Mouse (Mus musculus) lung, embryonic 16.5 days (tissue): Measurements from ENCODE around the gene Aox3. TPM values are rescaled to one million over a fixed set of nuclear protein-coding genes. Genes with fewer than 3 reads are reported as not detected.

Experiments
- ATAC-seq: fragments of 200-750 bp; cut with Nextera tagmentation; 2 replicates; pipeline ENCODE4 v1.8.0; 2017; ENCODE audit warnings: low read depth, mild to moderate bottlenecking, moderate library complexity
- H3K27ac ChIP-seq: fragments of 300-500 bp; sonication (generic); 2 replicates; pipeline ENCODE4 v1.5.1; 2014; ENCODE audit warnings: mild to moderate bottlenecking, control low read depth, low read length
- H3K27me3 ChIP-seq: fragments of 300-500 bp; sonication (generic); 2 replicates; pipeline ENCODE4 v1.6.1; 2014; ENCODE audit warnings: low read depth, low read length, mixed read lengths; ENCODE audit not compliant: control insufficient read depth, insufficient read depth
- H3K36me3 ChIP-seq: fragments of 300-500 bp; sonication (generic); 2 replicates; pipeline ENCODE4 v1.6.1; 2014; ENCODE audit warnings: low read length; ENCODE audit not compliant: control insufficient read depth, insufficient read depth
- H3K4me1 ChIP-seq: fragments of 300-500 bp; sonication (generic); replicated peaks from 2 replicates; pipeline ENCODE4 v1.6.1; 2014; ENCODE audit warnings: low read length, mixed read lengths; ENCODE audit not compliant: control insufficient read depth, insufficient read depth
- H3K4me2 ChIP-seq: fragments of 300-500 bp; sonication (generic); 2 replicates; pipeline ENCODE4 v1.6.1; 2014; ENCODE audit warnings: low read depth, low read length, control low read depth
- H3K4me3 ChIP-seq: fragments of 300-500 bp; sonication (generic); 2 replicates; pipeline ENCODE4 v1.5.1; 2014; ENCODE audit warnings: mild to moderate bottlenecking, low read length, control low read depth
- H3K9ac ChIP-seq: fragments of 300-500 bp; sonication (generic); 2 replicates; pipeline ENCODE4 v1.6.1; 2014; ENCODE audit warnings: low read length, control low read depth
- H3K9me3 ChIP-seq: fragments of 300-500 bp; sonication (generic); 2 replicates; pipeline ENCODE4 v1.6.1; 2016; ENCODE audit warnings: low read length; ENCODE audit not compliant: control insufficient read depth
- WGBS: fragments of 180-500 bp; shearing (Covaris S2); extraction: QIAGEN DNeasy Blood & Tissue Kit; methylation state at CpG from one replicate; pipeline ENCODE4 v1.1.7; 2014; 5-methylcytosine and 5-hydroxymethylcytosine counted together
- polyA plus RNA-seq: library from polyadenylated mRNA; unstranded; fragments of >200 nt; fragmentation: Nextera tagmentation; extraction: Ambion mirVana; gene quantifications from 2 replicates; pipeline ENCODE4 v1.2.1, GENCODE M21; 2015

The Aox3 gene
- polyA plus RNA-seq, 1 experiment from 2014 or later: 2.7 TPM

DNA sequence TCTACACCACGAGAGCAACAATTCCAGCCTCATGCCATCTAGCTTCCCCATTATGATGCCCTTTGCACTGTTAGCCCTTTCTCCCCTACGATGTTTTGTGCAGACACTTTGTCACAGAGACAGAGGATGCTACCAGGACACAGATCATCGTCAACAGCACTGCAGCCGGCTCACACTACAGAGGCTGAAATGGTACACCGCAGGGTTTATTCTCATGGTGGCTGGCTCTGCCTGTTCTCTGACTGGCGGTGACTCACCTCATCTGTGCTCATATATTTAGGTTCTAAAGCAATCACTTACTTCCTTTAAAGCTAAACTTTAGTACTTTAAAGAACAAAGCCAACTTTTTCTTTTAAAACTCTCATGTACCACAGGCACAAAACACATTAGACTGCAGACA lies 34.8 kb downstream of the Aox3 start:
- Histone ChIP-seq H3K9me3 (no peaks in the 10 kb centered on the region), H3K9ac (no peak overlapping the region), H3K4me3 (no peak overlapping the region), H3K4me1 (0 out of 2 replicates have a peak, but pooled peaks cover 2% of the 10 kb centered on the region), H3K36me3 (no peaks in the 10 kb centered on the region), H3K27ac (no peak overlapping the region), H3K4me2 (no peak overlapping the region), H3K27me3 (no peaks in the 10 kb centered on the region; the same call in 1 of the 2 replicates)
- WGBS: 62% methylated on average over 6 of the region's 6 CpGs
- no peak for ATAC-seq

GRCm38 (mm10) chr1:58152247-58152646 lies 39.3 kb downstream of the Aox3 start:
- no peak for ATAC-seq
- no peak overlapping the region for H3K4me2 ChIP-seq
- no peak overlapping the region for H3K27ac ChIP-seq
- H3K9ac ChIP-seq: no peak overlapping the region
- WGBS: 59% methylated on average over 8 of the region's 8 CpGs
- no peak overlapping the region for H3K4me3 ChIP-seq
- no peaks in the 10 kb centered on the region for H3K4me1 ChIP-seq
- H3K27me3 ChIP-seq: no peaks in the 10 kb centered on the region
- no peaks in the 10 kb centered on the region for H3K9me3 ChIP-seq
- H3K36me3 ChIP-seq: no peaks in the 10 kb centered on the region

DNA sequence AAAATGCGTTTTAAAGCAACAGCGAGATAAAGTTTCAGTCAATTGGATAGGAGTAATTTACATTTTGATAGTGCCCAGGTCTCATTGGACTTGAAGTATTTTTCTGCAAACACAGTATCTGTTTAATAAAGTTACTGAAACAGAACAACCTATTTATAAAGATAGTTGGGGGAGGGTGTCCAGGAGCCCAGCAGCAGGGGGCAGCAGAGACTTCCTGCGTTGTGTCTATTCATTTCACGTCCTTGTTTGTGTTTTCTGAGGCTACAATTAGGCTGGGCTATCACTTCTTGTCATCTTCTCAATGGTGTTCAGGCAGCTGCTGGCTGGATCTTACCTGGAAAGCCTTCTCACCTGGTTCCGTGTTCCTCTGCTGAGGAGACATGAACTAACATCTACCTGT lies 43.8 kb downstream of the Aox3 start:
- no peak overlapping the region for H3K4me2 ChIP-seq
- no peaks in the 10 kb centered on the region for H3K4me1 ChIP-seq
- no peak overlapping the region for H3K9ac ChIP-seq
- no peak for ATAC-seq
- H3K4me3 ChIP-seq: no peak overlapping the region
- H3K27me3 ChIP-seq: no peaks in the 10 kb centered on the region
- 49% methylated on average over 5 of the region's 5 CpGs for WGBS
- no peaks in the 10 kb centered on the region for H3K9me3 ChIP-seq
- no peak overlapping the region for H3K27ac ChIP-seq
- H3K36me3 ChIP-seq: no peaks in the 10 kb centered on the region

DNA sequence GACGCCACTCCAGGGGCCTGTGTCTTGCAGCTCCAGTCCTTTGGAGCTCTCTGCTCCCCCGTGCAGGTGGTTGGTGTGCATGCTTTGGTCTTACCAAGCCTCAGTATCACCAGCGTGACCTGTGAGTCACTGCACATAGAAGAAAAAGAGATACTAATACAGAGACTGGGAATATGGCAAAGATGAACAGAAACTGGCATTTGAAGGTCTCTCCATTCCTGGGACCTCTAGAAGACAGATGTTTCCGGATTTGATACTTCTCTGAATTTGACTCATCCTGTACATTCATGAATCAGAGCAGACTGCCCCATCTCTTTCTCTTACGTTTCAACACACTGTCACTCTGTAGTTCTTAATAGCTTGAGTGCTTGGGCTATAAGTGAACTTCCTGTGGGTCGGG lies 57.0 kb downstream of the Aox3 start:
- Histone ChIP-seq H3K4me1 (no peaks in the 10 kb centered on the region), H3K4me3 (no peak overlapping the region), H3K9me3 (no peaks in the 10 kb centered on the region), H3K9ac (no peak overlapping the region), H3K27me3 (no peaks in the 10 kb centered on the region), H3K36me3 (no peaks in the 10 kb centered on the region), H3K27ac (no peak overlapping the region), H3K4me2 (no peak overlapping the region)
- ATAC-seq: no peak
- 60% methylated on average over 6 of the region's 6 CpGs for WGBS

DNA sequence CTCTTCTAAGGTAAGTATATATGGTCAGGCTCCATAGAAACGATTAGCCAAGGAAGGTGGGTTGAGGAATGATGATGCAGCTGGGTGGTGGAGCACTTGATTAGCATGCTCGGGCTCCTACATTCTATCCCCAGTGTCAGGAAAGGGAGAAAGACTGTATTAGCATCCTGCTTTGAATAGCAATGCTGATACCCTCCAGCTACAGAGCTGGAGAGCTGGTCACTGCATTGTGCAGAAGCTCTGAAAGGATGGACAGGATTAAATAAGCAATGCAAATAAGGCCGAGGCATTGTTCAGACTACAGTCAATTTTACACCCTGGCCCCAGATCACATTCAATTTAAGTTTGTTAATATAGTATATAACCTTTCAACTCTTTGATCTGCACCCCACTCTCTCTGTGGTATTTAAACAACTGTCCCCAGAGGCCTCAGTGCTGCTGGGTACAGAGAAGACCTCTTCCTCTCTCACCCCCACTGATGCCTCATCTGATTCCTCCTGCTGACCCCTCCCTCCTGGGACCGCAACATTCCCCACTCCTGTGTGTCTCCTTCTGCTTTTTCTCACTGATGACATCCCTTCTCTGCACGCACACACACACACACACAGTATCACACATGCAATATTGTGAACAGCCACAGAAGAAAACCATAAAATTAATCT lies 75.7 kb downstream of the Aox3 start:
- Histone ChIP-seq H3K27me3 (no peaks in the 10 kb centered on the region), H3K9ac (no peak overlapping the region), H3K4me2 (no peak overlapping the region), H3K36me3 (no peaks in the 10 kb centered on the region), H3K4me1 (no peaks in the 10 kb centered on the region), H3K27ac (no peak overlapping the region), H3K9me3 (no peaks in the 10 kb centered on the region), H3K4me3 (no peak overlapping the region)
- ATAC-seq: no peak
- 61% methylated on average over 5 of the region's 5 CpGs for WGBS

DNA sequence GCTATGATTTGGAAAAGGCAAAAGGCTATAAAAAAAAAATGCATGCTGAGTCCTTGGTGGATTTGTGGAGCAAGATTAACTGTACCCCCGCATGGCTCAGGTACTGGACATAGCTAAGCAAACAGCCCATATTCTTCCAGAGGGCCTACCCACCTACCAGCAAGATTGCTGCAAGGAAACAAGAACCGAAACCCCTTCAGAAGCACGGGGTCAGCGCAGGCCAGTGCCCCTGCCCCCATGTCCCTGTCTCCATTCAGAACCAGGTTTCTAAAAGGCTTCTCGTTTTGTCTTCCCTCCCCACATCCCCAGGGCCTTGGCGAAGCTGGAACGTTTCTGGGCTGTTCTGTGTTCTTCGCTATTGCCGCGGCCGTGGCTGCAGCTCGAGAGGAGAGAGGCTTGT lies 81.4 kb downstream of the Aox3 start:
- ATAC-seq: no peak
- Histone ChIP-seq H3K4me2 (no peak overlapping the region), H3K4me3 (no peak overlapping the region), H3K36me3 (no peaks in the 10 kb centered on the region), H3K9ac (no peak overlapping the region), H3K9me3 (no peaks in the 10 kb centered on the region), H3K27me3 (0 out of 2 replicates have a peak, but pooled peaks cover 2% of the 10 kb centered on the region), H3K27ac (no peak overlapping the region), H3K4me1 (no peaks in the 10 kb centered on the region)
- WGBS: 86% methylated on average over 12 of the region's 12 CpGs

- 0 out of 2 replicates have a peak, but pooled peaks cover 2% of the 10 kb centered on the region for H3K27me3 ChIP-seq
- H3K36me3 ChIP-seq: no peaks in the 10 kb centered on the region
- WGBS: 57% methylated on average over 3 of the region's 3 CpGs
- no peak overlapping the region for H3K9ac ChIP-seq
- H3K4me2 ChIP-seq: 0 out of 2 replicates have a peak overlapping the region, but pooled peaks have one; percentile 13
- H3K9me3 ChIP-seq: no peaks in the 10 kb centered on the region
- H3K4me3 ChIP-seq: no peak overlapping the region
- no peak for ATAC-seq
- no peak overlapping the region for H3K27ac ChIP-seq
- H3K4me1 ChIP-seq: no peaks in the 10 kb centered on the region
Measured at GRCm38 (mm10) chr1:58194988-58195387, 82.1 kb downstream of the Aox3 start.

DNA sequence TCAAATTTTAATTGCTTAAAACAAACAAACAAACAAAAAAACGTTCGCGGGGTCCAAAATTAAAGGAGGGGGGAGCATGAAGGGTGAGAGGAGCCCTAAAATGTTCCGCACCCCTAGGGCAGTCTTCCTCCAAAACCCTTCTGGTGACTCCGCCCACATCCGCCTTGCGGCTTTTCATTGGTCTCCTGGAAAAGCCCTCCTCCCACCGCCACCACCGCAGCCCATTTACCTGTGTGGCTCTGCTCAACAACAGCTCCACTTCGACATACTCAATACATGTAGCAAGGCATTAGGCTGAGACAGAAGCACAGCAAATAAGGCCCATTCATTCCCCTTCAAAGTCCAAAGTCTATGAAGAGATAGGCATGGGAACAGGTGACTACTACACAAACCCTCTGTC lies 82.6 kb downstream of the Aox3 start:
- Histone ChIP-seq H3K4me3 (0 out of 2 replicates have a peak overlapping the region, but pooled peaks have one; percentile 2), H3K27me3 (0 out of 2 replicates have a peak, but pooled peaks cover 2% of the 10 kb centered on the region), H3K27ac (no peak overlapping the region), H3K4me1 (no peaks in the 10 kb centered on the region), H3K9ac (no peak overlapping the region), H3K4me2 (peak overlapping the region; percentile 13; the same call in 1 of the 2 replicates), H3K36me3 (no peaks in the 10 kb centered on the region), H3K9me3 (no peaks in the 10 kb centered on the region)
- 19% methylated on average over 10 of the region's 10 CpGs for WGBS
- no peak for ATAC-seq

GRCm38 (mm10) chr1:58197023-58197422 lies 84.1 kb downstream of the Aox3 start:
- Histone ChIP-seq H3K4me3 (no peak overlapping the region), H3K4me2 (no peak overlapping the region), H3K9ac (no peak overlapping the region), H3K9me3 (no peaks in the 10 kb centered on the region), H3K27me3 (0 out of 2 replicates have a peak, but pooled peaks cover 2% of the 10 kb centered on the region), H3K36me3 (no peaks in the 10 kb centered on the region), H3K4me1 (no peaks in the 10 kb centered on the region), H3K27ac (no peak overlapping the region)
- no peak for ATAC-seq
- WGBS: 47% methylated on average over 9 of the region's 9 CpGs
